Mouse (Mus musculus): Measurements from ENCODE around the gene Copz1.
"Not testable (repeated sequence)": the region's sequence is repeated elsewhere in the genome, so short reads cannot be mapped to it uniquely, and the experiment has no call there.

Gene Copz1

GRCm38 (mm10) chr15:103272419-103273279 lies at the start of gene Copz1:
Gene Copz1 (plus strand): TSS chr15:103272714.
- DNase-seq (ENCODE audit: low spot score in 2 of 2) = peak; percentile 89 to 95

DNA sequence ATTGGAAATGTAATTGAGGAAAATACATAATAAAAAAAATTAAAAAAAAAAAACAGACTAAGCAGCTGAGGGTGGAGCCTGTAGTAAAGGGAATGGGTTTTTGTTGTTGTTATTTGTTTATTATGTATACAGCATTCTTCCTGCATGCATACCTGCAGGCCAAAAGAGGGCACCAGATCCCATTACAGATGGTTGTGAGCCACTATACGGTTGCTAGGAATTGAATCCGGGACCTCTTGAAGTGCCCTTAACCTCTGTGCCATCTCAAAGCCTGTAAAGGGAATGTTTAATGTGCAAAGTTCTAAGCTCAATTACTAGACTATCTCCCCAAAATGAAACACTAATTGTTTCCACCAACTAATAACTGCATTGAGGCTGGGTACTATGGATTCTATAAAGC lies 48.4 kb upstream of the Copz1 start:
- DNase-seq (ENCODE audit: low spot score in 2 of 2) = no peak

DNA sequence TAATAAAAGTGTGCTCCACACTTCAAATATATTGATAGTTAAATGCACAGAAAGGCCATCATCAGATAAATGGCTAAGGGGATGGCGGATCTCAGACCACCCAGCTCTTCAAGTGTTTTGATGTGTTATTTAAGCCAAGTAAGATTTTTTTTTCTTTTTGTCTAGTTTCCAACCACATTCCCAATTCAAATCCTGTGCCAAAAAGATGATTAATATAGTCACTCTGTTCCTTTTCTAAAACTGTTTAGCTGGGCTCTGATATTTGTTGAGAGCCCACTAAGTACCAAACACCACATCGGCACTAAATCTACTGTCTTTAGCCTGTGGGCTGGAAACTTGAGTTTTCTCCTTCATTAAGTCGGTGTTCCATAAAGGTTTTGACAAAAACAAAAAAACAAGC lies 45.5 kb upstream of the Copz1 start:
- no peak for DNase-seq (ENCODE audit: low spot score in 2 of 2)

- no peak for DNase-seq (ENCODE audit: low spot score in 2 of 2)
These were observed 44.9 kb upstream of the Copz1 start for GRCm38 (mm10) chr15:103227572-103227971.

DNA sequence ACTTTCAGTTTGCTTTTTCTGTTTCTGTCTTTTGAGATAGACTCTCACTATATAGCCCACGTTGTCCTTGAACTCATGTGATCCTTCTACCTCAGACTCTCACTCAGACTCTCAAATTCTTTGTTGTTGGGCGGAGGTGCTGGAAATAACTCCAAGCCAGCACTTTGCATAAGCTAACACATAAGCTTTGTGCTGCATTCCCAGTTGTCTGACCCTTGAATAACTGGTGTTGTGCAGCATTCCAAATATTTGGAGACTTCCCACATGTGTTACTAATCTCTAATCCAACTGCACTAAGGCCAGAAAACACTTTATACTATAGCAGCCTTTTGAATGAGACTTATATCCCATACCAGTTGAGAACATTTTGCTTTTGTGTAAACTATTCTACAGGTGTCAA lies 43.6 kb upstream of the Copz1 start:
- DNase-seq (ENCODE audit: low spot score in 2 of 2) = no peak

DNA sequence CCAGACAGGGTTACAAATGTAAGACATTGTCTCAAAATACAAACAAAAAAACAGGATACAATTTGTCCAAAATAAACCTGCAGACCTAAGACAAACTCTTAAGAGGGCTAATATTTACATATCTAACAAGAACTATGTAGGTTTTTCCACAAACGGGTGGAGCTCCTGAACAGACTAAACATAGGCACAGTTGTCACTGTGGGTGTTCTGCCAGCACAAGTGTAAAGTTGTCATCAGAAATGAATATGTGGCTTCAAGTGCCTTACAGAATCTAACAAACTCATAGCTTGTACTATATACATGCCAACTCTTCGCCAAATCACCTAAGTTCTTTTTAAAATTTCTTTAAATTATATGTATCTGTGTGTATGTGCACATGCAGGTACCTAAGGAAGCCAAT lies 39.4 kb upstream of the Copz1 start:
- no peak for DNase-seq (ENCODE audit: low spot score in 2 of 2)

- DNase-seq (ENCODE audit: low spot score in 2 of 2) = no peak
These were observed 35.2 kb upstream of the Copz1 start for GRCm38 (mm10) chr15:103237295-103237694.

GRCm38 (mm10) chr15:103239130-103239684 lies 33.3 kb upstream of the Copz1 start:
- peak; percentile 86 to 93 for DNase-seq (ENCODE audit: low spot score in 2 of 2)

DNA sequence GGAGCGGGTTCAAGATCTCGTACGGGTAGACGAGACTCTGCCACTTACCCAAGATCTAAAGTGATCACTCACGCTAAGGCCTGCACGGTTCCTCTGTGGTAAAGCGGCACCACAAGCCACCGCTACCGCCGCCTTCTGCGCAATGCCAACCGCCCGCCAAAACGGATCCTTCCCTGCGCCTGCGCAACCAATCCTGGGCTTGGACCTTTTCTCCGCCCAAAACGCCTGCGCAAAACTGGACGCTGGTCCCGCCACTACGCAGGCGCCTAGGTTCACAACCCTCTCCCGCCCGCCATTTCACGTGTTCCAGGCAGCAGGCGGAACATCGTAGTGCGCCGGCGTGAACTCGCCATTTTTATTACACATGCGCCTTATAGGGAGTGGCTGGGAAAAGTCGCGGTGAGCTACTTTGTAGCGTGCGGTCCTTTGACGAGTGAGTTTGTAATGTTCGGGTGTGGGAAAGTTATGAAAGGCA lies 32.8 kb upstream of the Copz1 start, which contains the start of gene Cbx5:
Gene Cbx5, minus strand, starts transcription at position 132 of the 475 bp plus-strand sequence.
- peak; percentile 91 to 95 for DNase-seq (ENCODE audit: low spot score in 2 of 2)

GRCm38 (mm10) chr15:103240160-103241028 lies 32.1 kb upstream of the Copz1 start, which contains the start of gene Hnrnpa1:
Gene Hnrnpa1 (plus strand): TSS chr15:103240432.
- peak; percentile 90 to 94 for DNase-seq (ENCODE audit: low spot score in 2 of 2)

DNA sequence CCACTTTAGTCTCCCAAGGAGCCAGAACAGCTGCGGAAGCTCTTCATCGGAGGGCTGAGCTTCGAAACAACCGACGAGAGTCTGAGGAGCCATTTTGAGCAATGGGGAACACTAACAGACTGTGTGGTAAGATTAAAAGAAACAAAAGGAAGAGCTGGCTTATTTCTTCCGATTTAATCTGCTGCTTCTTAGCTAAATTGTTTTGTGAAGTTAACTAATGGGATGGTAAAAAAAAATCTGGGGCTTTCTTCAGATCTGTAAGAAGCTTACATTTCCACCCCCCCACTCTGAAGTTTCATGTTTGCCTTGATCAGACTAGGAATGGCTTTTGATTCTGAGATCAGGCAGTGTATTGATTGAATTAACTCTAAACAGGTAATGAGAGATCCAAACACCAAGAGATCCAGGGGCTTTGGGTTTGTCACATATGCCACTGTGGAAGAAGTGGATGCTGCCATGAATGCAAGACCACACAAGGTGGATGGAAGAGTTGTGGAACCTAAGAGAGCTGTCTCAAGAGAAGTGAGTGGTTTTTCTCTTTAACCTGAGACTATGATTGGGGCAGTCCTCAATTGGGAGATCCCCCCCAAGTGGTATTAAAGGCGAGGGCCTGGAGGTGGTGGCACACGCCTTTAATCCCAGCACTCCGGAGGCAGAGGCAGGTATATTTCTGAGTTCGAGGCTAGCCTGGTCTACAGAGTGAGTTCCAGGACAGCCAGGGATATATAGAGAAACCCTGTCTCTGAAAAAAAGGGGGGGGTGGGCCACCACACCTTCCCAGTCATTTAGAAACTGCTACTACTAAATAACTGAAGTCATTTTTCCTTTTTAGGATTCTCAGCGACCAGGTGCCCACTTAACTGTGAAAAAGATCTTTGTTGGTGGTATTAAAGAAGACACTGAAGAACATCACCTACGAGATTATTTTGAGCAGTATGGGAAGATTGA lies 31.2 kb upstream of the Copz1 start:
- not testable (repeated sequence) for DNase-seq (ENCODE audit: low spot score in 2 of 2)

- no peak for DNase-seq (ENCODE audit: low spot score in 2 of 2)
These were observed 29.6 kb upstream of the Copz1 start for GRCm38 (mm10) chr15:103242885-103243284.

- DNase-seq (ENCODE audit: low spot score in 2 of 2) = no peak
These were observed 26.9 kb upstream of the Copz1 start for GRCm38 (mm10) chr15:103245616-103246015.

DNA sequence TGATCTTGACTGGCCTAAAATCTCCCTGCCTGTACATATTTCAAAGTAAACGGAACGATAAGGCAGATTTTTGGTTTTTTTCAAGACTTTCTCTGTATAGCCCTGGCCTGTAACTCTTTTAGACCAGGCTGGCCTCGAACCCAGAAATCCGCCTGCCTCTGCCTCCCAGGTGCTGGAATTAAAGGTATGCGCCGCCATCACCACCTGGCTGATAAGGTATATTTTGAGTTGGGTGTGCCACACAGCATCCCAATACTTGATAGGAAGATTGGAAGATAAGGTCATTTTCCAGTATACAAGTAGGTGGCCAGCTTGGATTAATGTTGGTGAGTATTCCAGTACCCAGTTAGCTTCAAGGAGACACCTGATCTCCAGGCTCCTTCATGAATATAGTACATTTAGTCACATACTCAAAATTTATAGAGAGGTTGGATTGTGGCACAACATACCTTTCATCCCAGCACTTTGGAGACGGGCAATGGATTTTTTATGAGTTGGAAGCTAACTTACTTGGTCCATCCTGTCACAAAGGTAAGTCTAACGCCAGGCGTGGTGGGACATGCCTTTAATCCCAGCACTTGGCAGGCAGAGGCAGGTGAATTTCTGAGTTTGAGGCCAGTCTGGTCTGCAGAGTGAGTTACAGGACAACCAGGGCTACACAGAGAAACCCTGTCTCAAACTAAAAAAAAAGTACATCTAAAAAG lies 25.3 kb upstream of the Copz1 start:
- DNase-seq (ENCODE audit: low spot score in 2 of 2) = no peak

DNA sequence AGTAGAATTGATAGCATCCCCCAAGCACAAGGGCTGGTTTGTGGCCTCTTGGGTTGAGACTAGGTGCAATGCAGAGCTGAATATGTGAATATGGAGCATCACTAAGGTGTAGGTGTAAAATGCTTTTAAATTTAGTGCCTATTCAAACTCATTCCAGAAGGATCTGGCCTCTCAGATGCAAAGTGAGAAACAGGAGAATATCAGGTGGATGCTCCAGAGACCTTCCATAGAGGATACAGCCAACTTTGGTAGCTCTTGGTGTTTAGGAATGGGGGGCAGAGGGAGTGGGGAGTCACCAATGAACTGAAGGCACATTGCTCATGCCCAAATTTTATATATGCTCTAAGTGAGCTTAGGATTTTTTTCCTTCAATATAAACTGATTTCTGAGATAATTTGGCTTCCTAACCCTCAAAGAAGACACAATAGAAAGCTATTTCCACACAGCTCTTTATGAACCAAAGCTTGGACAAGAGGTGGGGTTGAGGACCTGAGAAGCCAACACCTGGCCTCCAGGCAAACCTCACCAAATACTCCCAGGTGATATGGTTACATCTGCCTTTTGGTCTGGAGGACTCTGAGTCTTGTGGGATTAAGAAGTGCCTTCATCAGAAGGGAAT lies 24.6 kb upstream of the Copz1 start:
- no peak for DNase-seq (ENCODE audit: low spot score in 2 of 2)

DNA sequence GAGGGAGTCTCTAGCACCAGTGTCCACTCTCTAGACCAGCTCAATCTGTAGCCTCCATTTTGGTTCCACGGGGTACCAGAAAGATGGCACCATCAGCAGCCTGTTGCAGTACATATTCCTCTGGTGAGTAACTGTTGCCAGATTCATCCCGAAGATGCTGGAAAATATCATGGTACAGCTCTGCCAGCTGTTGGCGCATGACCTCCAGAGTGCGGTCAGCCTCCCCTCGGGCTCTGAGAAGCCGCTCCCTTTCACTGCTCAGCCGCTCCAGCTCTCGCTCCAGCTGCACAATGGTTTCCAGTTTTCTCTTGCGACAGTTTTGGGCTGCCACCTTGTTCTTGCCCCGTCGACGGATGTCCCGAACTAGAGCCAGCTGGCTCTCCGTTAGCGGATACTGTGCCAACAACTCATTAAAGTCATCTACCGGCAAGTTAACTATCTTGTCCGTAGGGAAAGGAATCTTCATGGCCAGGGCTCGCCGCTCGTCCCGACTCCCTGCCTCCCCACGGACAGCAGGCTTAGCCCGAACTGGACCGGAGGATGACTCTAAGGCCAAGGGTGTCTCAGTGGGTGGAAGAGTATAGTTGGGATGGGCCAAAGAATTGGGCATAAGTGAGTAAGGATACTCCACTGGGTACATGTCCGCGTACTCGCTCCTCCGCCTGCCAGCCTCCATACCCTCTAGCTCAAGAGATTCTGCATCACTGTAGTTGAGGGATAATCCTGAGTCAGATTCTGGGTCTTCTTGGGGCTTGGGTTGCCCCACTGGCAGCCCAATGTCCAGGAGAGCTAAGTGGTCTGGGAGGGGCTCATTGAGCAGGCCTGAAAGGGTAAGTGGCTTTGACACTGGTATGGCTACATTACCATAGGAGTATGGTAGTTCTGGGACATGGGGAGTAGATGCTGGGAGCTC lies 23.9 kb upstream of the Copz1 start:
- no peak for DNase-seq (ENCODE audit: low spot score in 2 of 2)

- not testable (repeated sequence) for DNase-seq (ENCODE audit: low spot score in 2 of 2)
These were observed 23.0 kb upstream of the Copz1 start for GRCm38 (mm10) chr15:103249511-103249910.

GRCm38 (mm10) chr15:103250195-103250740 lies 22.2 kb upstream of the Copz1 start:
- peak; percentile 55 to 73 for DNase-seq (ENCODE audit: low spot score in 2 of 2)

Data from thymus, postnatal 10 days (tissue).